Mouse (Mus musculus) heart, adult 2 months (tissue): ENCODE data around the gene Cnot10. TPM values are rescaled to one million over a fixed set of nuclear protein-coding genes. Genes with fewer than 3 reads are reported as not detected.

Experiments used
- DNase-seq, 2 experiments: peaks; one replicate each; pipeline ENCODE4 v3.0.0; 2021
- H3K27ac ChIP-seq: fragments of 200-600 bp; 2 replicates; pipeline ENCODE4 v1.8.1; 2022
- H3K27me3 ChIP-seq: fragments of 200-500 bp; 2 replicates; pipeline ENCODE4 v1.6.1; 2012; ENCODE audit warnings: mild to moderate bottlenecking, low read length, inconsistent platforms, mixed read lengths; ENCODE audit not compliant: control insufficient read depth, insufficient read depth
- H3K36me3 ChIP-seq: fragments of 200-500 bp; 2 replicates; pipeline ENCODE4 v1.6.1; 2012; ENCODE audit warnings: low read length, inconsistent platforms; ENCODE audit not compliant: control insufficient read depth, insufficient read depth
- H3K4me1 ChIP-seq: fragments of 200-500 bp; 2 replicates; pipeline ENCODE4 v1.6.1; 2011; ENCODE audit warnings: low read length; ENCODE audit not compliant: control insufficient read depth, insufficient read depth
- H3K4me3 ChIP-seq: fragments of 200-600 bp; 2 replicates; pipeline ENCODE4 v1.8.1; 2022
- H3K79me2 ChIP-seq: fragments of 200-500 bp; replicated peaks from 2 replicates; pipeline ENCODE4 v1.6.1; 2012; ENCODE audit warnings: mild to moderate bottlenecking, inconsistent platforms, low read length, moderate library complexity, mixed read lengths; ENCODE audit not compliant: control insufficient read depth, insufficient read depth
- H3K9ac ChIP-seq: fragments of 200-500 bp; 2 replicates; pipeline ENCODE4 v1.6.1; 2012; ENCODE audit warnings: low read depth, mild to moderate bottlenecking, control low read depth, inconsistent platforms, low read length, mixed read lengths
- CTCF ChIP-seq: fragments of 200-600 bp; IDR thresholded peaks from 2 replicates; pipeline ENCODE4 v1.8.1; 2022; ENCODE audit warnings: antibody characterized with exemption, mild to moderate bottlenecking, moderate library complexity
- EP300 ChIP-seq: fragments of 200-500 bp; IDR thresholded peaks from 2 replicates; pipeline ENCODE4 v1.6.1; 2011; ENCODE audit warnings: low read depth, low read length, control low read depth; ENCODE audit not compliant: insufficient read depth
- POLR2A ChIP-seq: fragments of 200-500 bp; IDR thresholded peaks from 2 replicates; pipeline ENCODE4 v1.6.1; 2011; ENCODE audit warnings: mild to moderate bottlenecking, low read depth, low read length, control low read depth; ENCODE audit not compliant: insufficient read depth
- WGBS: fragments of 180-500 bp; shearing (Covaris S2); methylation state at CpG from one replicate; pipeline ENCODE4 v1.1.7; 2018; 5-methylcytosine and 5-hydroxymethylcytosine counted together
- intact Hi-C: fragments of 180-260 bp; cut with DNase I; formaldehyde crosslinking; loops from one replicate; pipeline ENCODE4 v1.15.1; 2025
- polyA plus RNA-seq: library from polyadenylated mRNA; depleted of rRNA; stranded (reverse); fragments of >200 nt; gene quantifications from 2 replicates; pipeline ENCODE4 v1.2.3, GENCODE M21; 2012
- total RNA-seq, 2 experiments: library from RNA; stranded (reverse); gene quantifications; 2 replicates each; pipeline ENCODE4 v1.2.3; 2021

Cnot10 gene
- total and polyA plus RNA-seq, 3 experiments, result 16.8 to 23.5 (median 22.5) TPM

DNA sequence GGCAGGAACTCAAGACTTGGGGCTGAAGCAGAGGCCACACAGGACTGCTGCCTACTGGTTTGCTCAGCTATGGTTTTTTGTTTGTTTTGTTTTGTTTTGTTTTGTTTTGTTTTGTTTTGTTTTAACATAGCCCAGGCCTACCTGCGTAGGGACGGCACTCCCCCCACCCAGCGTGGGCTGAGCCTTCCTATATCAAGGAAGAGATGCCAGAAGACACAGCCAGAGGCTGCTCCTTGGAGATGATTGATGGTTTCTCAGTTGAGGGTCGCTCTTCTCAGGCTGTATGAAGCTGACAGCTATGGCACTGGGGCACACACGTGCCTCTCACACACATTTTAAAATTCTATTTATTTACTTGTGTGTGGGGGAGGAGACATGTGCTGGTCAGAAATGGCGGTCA is 21.0 kb upstream of the Cnot10 start:
- no peak overlapping the region for H3K4me3 ChIP-seq
- DNase-seq, result no peak
- WGBS, result 75% methylated on average over 6 of the region's 6 CpGs
- TF ChIP-seq POLR2A (no peak), EP300 (no peak), CTCF (no peak)
- no peaks in the 10 kb centered on the region for H3K27me3 ChIP-seq
- no peaks in the 10 kb centered on the region for H3K36me3 ChIP-seq
- no peaks in the 10 kb centered on the region; the same call in 1 of the 2 replicates for H3K4me1 ChIP-seq
- intact Hi-C loops, result no loop called here
- no peaks in the 10 kb centered on the region for H3K79me2 ChIP-seq
- H3K9ac ChIP-seq, result no peak overlapping the region
- no peak overlapping the region for H3K27ac ChIP-seq

DNA sequence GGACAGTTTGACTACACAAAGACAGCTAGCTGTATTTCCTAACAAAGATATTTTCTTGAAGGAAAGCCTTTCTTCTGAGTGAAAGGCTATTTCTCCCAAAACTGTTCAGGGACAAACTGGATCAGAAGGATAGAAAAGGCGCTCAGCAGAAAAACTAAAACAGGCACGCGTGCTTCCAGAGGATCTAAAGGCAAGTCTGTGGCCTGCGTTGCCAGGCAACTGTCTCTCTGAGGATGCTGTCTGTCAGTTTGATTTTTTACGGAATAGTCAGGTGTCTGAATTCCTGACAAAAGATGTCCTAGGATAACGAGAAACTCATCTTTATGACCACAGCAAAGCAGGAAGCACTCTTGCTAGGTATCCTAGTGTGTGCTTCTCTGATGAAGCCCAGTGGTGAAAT is 20.5 kb upstream of the Cnot10 start:
- 91% methylated on average over 6 of the region's 6 CpGs for WGBS
- TF ChIP-seq POLR2A (no peak), EP300 (no peak), CTCF (no peak)
- Histone ChIP-seq H3K9ac (no peak overlapping the region), H3K36me3 (no peaks in the 10 kb centered on the region), H3K27ac (no peak overlapping the region), H3K4me3 (no peak overlapping the region), H3K79me2 (no peaks in the 10 kb centered on the region), H3K4me1 (no peaks in the 10 kb centered on the region; the same call in 1 of the 2 replicates), H3K27me3 (no peaks in the 10 kb centered on the region)
- no peak for DNase-seq
- intact Hi-C loops, result no loop called here

DNA sequence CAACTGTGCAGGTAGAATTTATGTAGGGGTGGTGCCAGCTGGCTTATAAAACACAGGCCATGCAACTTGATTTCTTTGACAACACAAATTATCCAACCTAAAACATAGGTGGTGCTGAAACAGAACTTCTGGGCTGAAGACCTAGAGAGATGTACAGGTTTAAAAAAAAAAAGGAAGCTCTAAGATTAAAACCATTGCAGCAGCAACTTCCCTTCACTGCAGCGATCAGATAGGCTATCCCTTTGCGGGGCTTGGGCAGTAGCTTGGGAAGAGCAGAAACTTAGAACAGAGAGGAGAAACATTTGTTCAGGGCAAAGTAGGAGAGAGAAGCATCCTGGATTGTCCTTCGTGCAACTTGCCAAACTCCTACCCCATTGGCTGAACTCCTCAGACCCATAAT is 16.7 kb upstream of the Cnot10 start:
- no peak overlapping the region for H3K9ac ChIP-seq
- H3K4me3 ChIP-seq, result no peak overlapping the region
- no peaks in the 10 kb centered on the region for H3K4me1 ChIP-seq
- H3K27me3 ChIP-seq, result no peaks in the 10 kb centered on the region
- H3K27ac ChIP-seq, result no peak overlapping the region
- no peaks in the 10 kb centered on the region for H3K79me2 ChIP-seq
- 70% methylated on average over 3 of the region's 3 CpGs for WGBS
- intact Hi-C loops, result no loop called here
- no peaks in the 10 kb centered on the region for H3K36me3 ChIP-seq
- no peak for TF ChIP-seq EP300
- TF ChIP-seq POLR2A, result no peak
- no peak for TF ChIP-seq CTCF
- DNase-seq, result no peak

DNA sequence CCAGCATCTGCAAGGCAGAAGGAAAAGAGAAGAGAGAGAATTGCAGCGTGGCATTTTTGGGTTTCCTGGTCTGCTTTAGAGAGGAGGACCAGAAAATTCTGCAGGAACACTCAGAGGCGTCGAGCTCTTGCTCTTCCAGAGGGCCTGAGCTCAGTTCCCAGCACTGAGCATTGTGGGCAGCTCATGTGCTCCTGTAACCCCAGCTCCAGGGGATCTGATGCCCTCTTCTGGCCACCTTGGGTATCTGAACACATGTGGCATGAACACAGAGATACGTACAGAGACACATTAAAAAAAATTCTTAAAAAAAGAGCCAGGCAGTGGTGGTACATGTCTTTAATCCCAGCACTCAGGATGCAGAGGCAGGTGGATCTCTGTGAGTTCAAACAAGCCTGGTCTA is 15.4 kb upstream of the Cnot10 start:
- Histone ChIP-seq H3K27me3 (no peaks in the 10 kb centered on the region), H3K79me2 (no peaks in the 10 kb centered on the region), H3K9ac (no peak overlapping the region), H3K27ac (no peak overlapping the region), H3K4me3 (no peak overlapping the region), H3K4me1 (no peaks in the 10 kb centered on the region), H3K36me3 (no peaks in the 10 kb centered on the region)
- TF ChIP-seq POLR2A (no peak), CTCF (0 out of 2 replicates have a peak, but pooled peaks have one; percentile 5), EP300 (no peak)
- no peak for DNase-seq
- intact Hi-C loops, result no loop called here
- 83% methylated on average over 4 of the region's 4 CpGs for WGBS

DNA sequence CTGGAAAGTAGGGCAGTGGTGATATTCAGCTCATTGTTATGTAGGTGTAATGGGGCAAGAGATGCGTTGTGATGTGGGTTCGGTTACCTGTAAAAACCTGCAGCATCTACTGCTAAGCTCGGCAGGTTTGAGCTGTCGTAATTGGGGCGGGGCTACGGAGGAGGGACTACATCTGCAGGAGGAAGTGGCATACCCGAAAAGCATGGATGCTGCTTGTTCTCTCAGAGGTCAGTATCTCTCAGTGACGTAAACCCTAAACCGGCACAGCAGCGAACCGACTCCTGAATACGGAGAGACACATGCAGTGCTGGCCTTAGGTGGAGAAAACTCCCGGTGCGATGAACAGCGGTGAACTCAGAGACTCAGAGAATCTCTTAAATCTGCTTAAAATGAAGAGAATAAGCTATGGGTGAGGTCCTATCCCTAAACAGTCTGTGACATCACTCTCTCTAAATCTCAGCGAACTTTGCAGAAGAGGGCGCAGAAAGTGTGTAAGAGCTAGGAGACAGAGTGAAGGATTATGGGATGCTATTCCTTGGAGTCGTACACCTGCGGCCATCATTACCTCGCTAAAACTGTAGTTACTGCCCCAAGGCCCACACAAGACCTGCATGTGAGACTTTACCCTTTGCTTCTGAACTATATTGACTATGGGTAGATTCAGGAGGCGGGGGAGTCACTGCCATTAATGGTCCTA is 11.1 kb upstream of the Cnot10 start:
- Histone ChIP-seq H3K4me3 (no peak overlapping the region), H3K36me3 (no peaks in the 10 kb centered on the region), H3K27ac (no peak overlapping the region), H3K4me1 (no peaks in the 10 kb centered on the region), H3K9ac (no peak overlapping the region), H3K79me2 (no peaks in the 10 kb centered on the region), H3K27me3 (no peaks in the 10 kb centered on the region)
- DNase-seq, result no peak
- intact Hi-C loops, result no loop called here
- 52% methylated on average over 21 of the region's 21 CpGs for WGBS
- TF ChIP-seq CTCF, result no peak
- TF ChIP-seq EP300, result no peak
- no peak for TF ChIP-seq POLR2A

DNA sequence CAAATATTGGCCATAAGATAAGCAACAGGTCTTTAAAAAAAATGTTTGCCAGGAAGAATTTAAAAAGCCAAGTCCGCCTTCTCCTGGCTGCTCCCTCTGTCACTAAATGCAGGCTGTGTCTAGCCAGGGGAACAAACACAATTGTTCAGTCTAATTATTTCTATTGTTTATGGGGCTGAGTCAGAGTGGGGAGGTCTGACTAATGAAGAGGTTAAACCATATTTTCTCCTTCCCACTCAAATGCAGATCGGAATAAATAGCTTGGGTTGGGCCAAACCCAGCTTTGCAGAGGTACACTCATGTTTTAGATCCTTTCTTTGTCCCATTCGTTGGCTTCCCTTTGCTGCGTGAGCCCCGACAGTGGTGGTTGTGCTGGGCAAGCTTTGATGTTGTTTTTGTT is 9.4 kb upstream of the Cnot10 start:
- DNase-seq, result no peak
- 53% methylated on average over 5 of the region's 5 CpGs for WGBS
- no peak overlapping the region for H3K4me3 ChIP-seq
- TF ChIP-seq CTCF, result no peak
- TF ChIP-seq EP300, result no peak
- TF ChIP-seq POLR2A, result no peak
- no peak overlapping the region for H3K27ac ChIP-seq
- no peaks in the 10 kb centered on the region for H3K36me3 ChIP-seq
- H3K9ac ChIP-seq, result no peak overlapping the region
- H3K4me1 ChIP-seq, result no peaks in the 10 kb centered on the region
- H3K27me3 ChIP-seq, result no peaks in the 10 kb centered on the region
- intact Hi-C loops, result no loop called here
- H3K79me2 ChIP-seq, result no peaks in the 10 kb centered on the region
